Mouse (Mus musculus): ENCODE results near the gene Rcsd1.
A peak's percentile ranks its signal among the peaks of the same experiment; 100 is the strongest.

The Rcsd1 gene

DNA sequence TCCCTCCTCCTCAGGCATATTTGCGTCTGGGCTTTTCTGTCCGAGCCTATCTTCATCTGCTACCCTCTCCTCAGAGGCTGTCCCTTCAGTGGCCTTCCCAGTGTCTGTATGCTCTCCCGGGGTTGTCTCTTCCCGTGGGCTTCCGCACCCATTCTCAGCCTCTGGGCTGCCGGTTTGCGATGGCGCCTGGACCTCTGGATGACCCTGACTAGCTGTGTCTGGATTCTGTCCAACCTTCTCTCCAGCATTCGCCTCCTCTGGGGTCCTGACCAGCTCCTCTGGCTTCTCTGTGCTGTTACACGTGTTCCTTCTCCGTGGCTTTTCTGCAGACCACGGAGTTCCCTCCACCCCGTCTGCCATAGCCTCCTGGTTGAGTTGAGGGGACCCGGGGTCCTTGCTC, 54.1 kb downstream of the Rcsd1 start:
- no peak for DNase-seq

DNA sequence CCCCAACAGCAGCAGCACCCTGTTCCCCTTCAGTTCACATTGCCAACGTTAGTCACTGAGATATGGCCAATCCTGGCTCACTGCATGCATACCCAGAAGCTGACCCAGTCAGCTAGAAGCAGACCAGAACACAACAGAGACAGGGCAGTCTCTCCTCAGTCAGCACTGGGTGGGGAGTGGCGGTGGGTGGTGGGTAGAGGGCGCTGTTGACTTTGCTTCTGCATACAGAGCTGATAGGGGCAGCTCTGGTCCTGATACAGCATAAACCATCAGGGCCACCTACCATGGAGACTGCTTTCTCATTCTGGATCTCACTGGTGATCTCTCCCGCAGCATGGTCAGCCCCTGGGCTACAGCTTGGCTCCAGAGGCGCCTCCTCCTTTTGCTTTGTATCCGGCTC, 54.5 kb downstream of the Rcsd1 start:
- DNase-seq = no peak

DNA sequence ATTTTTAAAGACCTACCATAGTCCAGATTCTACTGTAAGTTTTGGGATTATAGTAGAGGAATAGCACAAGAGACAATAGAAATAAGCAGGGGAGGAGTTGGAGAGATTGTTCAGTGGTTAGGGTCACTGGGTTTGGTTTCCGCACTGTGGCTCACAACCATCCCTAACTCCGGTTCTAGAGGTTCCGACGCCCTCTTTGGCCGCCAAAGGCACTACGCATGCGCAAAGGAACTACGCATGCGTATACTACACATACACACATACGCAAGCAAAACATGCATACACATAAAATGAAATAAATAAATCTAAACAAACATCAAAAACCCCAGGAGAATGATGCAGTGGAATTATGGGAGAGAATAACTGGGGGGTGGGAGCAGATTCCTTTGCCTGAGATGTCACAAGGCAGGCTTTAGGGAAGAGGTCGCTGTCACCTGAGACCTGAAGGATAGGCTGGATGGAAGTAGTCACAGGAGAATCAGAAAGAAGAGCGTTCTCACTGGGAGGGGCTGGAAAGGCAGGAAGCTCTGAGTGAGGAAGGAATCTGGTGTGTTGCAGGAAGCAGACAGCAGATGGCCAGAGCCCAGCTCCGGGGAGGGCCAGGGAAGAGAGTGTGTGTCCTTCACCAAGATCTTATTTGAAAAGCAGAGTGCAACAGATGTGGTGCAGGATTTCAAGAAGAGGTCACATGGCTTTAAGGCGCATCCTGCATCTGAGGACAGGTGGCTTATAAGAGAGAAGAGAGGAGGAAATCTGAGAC, 56.3 kb downstream of the Rcsd1 start:
- no peak for DNase-seq

DNA sequence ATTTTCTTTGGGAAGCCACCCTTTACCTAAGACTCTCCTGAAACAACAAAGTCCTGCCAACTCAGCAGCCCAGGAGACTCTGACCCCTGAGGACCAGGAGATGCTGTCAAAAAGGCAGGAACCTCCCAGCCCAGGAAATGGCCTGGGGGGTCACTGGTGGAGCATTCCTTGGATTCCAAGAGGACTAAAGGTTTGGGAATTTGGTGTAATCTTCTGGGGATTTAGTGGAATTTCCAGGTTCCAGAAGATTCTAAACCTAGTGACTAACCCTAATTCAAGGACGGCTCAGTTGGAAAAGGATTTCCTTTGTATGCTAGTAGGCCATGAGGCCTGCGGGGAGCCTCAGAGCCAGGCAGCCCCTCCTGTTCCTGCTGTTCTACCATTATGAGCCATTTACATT, 57.0 kb downstream of the Rcsd1 start:
- DNase-seq = no peak

DNA sequence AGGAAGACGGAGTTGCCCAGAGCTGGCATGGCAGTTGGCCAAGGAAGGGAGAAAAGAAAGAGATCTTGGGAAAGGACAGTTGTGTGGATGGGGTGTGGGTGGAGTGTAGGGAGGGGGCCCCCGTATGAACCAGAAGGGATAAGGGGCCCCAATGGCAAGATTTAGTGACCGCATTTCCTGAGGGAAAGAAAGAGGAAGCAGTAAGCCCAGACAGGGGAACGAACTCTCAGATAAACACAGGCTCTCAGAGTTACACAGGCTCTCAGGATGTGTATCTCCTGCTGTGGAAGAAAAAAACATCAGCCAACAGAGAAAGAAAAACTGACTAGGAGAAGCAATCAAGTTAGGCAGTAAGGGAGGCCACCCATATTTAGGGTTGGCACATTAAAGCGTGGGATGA, 58.4 kb downstream of the Rcsd1 start:
- no peak for DNase-seq

DNA sequence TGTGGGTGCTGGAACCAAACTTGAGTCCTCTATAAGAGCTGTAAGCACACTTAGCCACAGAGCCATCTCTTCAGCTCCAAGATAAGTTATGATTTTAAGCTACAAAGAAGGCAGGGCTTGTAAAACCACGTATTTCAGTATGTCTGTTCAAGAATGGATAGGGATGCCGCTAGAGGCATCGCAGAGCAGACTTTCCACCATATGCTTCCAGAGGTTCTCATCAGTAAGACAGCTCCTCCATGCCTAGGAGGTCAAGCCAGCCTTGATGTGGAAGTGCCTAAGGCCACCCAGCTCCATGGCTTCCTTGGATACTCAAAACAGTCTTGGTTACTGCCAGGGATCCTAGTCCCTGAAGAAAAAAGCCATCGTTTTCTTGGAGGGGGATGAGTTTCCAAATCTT, 64.5 kb downstream of the Rcsd1 start:
- no peak for DNase-seq

DNA sequence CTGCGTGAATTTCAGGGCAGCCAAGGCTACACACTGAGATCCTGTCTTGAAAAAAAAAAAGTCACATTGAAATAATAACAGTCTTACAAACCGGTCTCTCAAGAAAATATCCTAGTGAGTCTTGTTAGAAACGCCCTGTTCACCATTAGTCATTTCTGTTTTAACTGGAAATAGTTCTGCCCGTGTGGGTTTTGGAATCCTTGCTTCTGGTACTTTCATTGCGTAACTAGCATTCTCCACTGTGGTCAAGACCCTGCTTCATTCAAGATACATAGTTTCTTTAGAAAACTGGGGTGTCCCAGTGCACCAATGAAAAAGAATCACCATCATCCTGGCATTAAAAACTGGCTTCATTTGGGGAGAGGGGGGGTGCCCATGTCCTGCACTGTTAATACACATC, 65.8 kb downstream of the Rcsd1 start:
- DNase-seq = no peak

DNA sequence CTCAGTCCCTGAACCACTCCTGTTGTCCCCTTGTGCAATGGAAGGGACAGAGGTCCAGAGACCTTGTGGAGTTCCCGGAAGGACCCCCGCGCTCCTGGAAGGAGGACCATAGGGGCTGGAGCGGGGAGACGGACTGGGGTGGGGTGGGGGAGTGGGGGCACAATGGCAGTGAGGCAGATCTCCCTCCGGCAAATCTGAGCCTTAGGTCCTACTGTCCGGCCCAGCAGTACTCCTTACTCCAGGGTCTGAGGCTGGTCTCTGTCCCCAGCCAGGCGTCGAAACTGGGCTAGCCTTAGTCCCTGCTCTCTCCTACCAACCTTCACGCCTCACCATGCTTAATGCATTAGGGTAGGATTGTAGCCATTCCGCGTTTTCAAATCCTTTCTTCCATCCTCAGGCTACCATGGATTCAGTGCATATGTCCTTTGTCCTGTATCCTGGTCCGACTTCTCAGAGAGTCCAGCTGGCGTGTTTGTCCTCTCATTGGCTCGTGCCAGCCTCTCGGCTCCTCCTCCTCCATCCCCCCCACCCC, 66.7 kb downstream of the Rcsd1 start:
- peak; percentile 72 for DNase-seq

DNA sequence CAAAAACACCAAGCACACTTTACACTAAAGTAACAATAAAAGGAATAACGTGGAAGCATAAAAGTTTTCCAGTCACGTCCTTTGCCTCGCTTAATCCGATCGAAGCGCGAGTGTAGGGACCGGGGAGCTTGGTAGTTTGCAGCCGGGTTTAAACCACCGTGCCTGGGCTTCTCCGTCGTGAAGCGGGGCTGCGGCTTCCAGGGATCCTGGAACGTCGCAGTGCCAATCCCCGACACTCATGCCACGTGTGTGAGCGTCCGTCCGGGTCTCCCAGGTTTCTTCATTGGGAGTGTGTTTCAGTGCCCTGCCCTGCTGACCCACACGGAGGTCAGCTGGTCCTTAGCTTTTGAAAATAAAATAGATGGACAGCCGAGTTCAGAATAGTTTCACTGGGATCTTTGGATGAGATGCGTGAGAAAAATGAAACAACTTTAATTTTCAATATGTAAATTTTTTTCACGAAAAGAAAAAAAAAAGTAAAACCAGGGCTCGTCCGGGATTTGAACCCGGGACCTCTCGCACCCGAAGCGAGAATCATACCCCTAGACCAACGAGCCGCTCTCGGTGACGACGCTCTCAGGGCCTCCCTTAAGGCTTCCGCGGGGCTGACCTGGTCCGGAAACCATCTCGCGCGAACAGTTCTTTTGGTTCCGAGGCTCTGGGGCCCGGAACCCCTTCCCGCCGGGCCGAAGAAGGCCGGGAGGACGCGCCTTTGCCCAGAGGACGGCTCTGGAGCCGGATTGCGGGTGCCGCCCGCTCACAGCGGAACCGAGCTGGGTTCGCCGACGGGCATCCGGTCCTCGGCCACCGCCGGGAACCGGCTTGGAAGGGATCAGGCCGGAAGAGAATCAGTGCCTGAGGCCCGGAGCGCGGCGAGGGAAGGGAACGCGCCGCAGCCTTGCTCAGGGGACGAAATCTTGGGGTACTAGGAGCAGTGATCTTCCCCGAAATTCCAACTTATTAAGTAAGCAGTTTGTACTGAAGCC, 67.5 kb downstream of the Rcsd1 start:
- peak; percentile 89 for DNase-seq

DNA sequence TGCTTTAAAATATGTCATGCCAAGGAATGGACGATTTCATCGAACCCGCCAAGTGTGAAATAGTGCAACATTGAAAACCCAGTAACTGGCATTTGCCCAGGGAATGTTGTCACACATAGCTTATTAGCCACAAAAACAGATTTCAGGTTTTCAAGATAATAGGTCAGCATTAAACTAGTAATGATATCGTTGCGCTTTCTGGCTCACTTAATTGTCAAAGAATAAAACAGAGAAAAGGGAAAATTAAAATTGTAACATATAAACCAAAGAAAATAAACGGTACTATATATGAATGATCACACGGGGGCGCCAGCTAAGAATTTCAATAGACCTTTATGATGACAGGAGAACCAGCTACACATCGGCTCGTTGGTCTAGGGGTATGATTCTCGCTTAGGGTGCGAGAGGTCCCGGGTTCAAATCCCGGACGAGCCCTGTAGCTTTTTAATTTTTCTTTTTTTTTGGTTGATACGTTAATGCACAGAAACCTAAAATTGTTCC, 68.2 kb downstream of the Rcsd1 start:
- DNase-seq = peak; percentile 68

DNA sequence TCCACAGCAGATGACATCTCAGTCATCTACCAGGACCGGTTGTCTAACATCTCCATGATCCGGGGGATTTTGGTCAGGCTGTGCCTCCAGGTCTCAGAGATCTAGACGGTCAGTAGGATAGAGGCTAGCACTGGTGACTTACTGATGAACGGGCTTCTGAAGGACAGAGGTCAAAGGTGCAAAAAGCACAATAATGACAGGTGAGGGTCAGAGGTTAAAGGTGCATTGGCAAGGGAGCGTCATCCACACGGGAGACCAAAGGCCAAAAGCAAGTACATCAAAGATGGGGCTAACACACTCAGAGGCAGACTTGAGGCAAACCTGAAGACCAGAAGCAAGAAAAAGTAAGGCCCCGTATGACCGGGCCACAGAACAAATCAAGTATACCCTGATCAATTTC, 73.3 kb downstream of the Rcsd1 start:
- no peak for DNase-seq

DNA sequence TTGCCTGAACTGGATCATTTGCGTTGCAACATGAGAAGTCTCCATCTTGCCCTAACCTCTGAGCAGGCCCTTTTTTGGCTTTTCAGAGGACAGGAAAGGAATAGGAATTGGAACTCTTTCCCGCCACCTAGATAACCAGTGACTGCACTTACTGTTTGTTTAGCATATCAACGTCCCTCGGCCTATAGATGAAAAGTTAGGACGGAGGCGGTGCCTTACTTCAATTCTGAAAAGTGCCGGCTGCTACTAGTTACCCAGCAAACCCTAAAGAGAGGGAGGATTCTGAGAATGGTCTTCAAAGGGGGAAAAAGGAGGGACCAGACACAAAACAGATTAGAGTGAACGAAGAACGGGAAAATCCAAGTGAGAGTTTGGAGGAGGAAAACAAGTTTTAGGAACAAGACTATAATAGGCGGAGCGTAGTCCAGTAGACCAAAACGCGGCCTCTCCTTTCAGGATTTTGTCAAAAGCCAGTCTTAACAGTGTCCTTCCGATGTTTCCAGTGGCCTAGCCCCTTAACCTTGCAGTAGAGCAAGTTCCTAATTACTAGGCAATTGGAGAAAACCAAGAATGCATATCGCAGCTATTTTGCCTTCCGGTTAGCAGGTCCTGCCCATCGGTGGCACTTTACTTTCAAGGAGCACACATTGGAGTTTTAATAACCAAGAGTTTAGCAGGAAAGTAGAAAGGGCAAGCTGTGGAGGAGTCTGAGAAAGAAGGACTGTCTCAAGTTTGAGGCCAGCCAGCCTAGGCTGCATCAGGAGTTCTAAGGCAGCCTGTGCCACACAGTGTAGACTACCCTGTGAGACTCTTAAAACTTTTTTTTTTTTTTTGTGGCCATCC, 74.3 kb downstream of the Rcsd1 start:
- no peak for DNase-seq

DNA sequence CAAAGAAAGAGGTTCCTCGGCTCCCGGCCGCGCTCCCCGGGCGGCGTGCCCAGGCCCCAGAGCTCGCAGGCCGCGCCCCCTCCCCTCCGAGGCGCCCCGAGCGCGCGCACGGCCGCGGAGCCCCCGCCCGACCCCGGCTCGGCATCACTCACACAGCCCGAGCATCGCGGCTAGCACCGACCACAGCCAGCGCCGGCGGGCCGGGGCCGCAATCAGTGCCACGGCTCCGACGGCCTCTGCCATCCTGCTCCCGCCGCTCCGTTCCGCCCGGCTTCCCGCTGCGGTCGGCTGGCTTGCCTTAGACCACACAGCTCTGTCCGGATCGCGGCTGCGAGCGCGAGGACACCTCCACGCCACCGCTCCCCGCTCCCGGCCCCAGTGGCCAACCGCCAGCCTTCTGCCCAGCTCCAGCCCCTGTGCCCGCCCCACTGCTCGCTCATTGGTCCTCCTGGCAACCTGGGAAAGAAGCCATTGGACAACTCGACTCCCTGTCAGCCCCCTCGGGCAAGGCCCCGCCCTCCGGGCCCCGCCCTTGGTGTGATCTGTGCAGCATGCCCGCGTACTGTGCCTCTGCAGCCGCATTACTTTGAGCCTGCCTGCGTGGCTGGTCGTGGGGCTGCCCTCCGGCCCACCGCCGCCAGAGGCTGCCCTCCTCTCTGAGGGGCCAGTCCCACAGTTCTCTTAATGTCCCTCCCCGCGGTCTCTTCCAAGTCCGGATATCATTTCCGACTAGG, 75.2 kb downstream of the Rcsd1 start, which contains the start of gene Mpzl1:
Gene Mpzl1, minus strand, starts transcription at position 388 of the 734 bp plus-strand sequence.
- peak; percentile 100 for DNase-seq

DNA sequence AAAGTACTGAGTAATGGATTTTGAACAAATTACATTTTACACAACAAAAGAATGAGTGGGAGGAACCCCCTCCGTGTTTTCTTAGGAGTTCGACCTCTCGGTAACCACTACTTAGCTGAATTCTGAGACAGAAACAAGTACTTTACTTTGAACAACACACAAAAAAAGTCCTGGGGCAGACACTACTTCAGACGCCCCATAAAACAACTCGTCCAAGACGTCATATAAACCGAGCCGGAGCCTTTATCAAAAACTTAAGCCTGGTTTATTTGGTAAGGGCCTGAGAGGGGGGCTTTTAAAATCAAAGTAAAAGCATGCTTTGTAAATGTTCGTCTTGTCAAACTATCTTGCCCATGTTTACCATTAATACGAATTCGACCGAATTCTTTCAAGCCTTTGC, 76.2 kb downstream of the Rcsd1 start:
- no peak for DNase-seq

DNA sequence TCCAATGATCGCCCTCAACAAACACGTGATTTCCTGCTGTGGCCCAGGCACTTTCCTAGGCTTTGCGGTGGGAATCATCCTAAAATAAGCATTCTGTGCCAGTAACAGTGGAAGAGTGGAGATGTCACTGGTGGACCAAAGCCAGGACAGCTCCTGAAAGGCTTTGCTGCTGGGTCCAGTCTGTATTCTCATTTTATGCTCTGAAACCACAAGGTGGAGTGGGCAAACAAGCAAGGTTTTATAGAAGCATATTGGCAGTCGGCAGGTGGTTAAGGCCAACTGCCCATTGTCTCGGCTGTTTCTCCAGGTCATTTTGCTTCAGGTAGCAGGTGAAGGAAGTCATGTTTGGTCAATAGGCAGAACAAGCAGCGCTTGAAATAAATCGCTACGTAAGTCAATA, 78.4 kb downstream of the Rcsd1 start:
- DNase-seq = peak; percentile 91

DNA sequence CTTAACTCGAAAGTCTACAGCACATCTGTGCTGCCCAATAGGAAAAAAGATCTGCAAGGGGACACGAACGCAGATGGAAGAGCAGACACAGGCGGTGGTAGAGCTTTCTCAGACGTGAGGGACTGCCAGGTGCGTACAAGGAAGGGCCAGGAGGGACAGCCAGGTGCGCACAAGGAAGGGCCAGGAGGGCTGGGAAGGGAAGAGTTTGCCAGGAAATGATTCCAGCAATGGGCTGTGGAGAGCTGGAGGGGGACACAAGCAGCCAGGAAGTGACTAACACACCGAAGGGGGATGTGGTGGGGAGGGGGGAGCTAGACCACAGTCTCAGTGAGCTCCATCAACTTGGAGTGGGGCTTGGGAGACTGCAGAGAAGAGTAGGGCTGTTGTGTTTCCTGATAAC, 79.6 kb downstream of the Rcsd1 start:
- peak; percentile 76 for DNase-seq

DNA sequence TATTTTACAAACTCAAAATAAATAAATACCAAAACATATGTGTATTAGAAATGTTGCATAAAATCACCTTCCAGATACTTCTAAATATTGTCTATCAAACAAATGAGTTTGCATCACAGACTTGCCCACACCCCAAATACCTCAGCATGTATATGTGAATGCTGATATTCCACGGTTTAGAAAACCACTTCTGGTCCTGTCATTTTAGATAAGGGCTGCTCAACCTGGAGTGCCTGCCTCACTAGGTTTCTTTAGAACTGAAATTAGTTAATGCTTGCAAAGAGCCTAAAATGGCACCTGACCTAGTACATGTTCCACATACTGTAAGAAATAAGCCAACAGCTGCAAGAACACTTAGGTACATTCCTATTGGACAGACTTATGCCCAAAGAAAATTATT, 81.0 kb downstream of the Rcsd1 start:
- no peak for DNase-seq

DNA sequence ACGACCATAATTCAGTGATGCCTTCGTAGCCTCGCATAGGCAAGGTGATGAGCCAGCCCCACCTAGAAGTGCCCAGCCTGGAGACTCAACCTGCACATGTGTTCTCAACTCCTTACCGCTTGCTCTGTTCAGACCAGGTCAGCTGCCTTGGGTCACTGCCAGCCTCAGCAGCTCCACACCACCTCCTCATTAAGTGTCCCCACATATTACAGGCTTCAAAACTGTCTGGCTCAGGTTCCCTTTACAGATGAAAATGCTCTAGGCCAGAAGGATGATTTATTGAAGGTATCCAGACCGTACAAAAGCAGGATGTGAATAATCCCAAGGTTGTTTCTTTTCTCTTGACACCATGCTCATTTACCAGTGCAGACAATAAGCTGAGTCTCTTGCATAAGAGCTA, 83.7 kb downstream of the Rcsd1 start:
- DNase-seq = no peak

DNA sequence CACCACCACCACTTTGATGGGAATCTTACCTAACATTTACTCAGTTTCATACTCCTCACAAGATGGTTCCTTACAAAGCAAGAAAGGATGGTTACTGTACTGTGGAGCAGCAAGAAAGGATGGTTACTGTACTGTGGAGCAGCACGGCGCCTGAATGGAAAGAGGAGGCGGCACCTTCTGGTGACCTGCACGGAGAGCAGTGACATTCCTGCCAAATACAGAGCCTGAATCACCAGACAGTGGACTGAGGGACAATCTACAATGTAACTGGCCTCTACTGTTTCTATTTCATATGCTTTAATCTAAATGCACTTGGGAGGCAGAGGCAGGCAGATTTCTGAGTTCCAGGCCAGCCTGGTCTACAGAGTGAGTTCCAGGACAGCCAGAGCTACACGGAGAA, 84.5 kb downstream of the Rcsd1 start:
- no peak for DNase-seq

DNA sequence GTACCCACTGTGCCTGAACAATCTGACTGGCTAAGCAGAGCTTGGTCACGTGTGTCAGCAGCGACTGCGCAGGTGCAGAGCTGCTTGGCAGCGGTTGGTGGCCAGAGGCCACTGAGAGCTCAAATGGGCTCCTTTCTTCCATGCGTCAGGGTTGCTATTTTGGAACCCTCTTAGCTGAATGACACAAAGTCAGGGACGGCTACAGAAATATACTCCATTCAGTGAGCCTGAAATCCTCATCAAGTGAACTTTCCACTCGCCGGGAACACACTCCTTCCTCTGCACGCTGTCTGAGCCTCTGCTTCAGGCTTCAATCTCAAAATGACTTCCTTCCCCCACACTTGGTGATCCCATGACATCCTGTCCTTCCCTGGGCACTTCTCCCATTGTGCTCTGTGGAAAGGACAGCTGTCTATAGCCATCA, 91.3 kb downstream of the Rcsd1 start:
- peak; percentile 50 for DNase-seq

DNA sequence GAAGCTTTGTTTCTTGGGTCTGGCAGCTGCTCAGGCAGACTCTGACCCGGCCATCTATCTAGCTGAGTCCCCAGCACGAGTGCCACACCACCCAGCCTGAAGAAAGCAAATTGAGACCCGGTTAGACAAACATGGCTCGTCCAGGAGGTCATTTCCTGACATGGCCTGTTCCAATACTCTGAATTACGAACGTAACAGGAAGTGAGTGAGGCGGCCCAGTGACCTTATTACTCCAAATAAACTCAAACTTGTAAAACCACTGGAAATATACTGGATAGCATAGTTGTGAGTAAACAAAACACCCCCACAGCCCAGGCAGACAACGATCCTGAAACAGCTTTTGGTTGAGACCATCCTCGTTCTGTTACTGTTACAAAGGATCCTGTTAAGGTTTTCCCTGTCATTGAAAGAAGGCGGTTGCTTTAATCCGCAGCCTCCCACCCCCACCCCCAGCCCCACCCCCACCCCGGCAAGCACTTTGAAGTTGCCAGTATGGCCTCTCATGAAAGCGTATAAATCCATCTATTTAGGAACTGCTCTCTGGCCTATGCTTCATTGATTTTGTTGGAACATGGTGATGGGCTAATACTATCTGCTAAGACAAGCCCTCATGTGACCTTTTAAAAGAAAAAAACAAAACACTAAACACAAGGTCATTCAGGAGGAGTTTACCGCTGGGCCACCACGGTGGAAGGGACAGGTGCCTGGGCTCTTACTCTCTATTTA, 92.2 kb downstream of the Rcsd1 start:
- DNase-seq = no peak
